ENCODE assay signal across 12 mouse cellular contexts in genomic region chr6:89324842-89325241, GRCm38 (mm10).
"Had no signal": no experiment of that assay in that cellular context is flagged by ENCODE, and none has a peak within 500 bp of the region (broad histone marks: within the 10 kb centered on the region; RNA-seq: fewer than 3 reads in every experiment).

No protein-coding gene starts in this region.

- H3K9ac ChIP-seq: limb, embryonic 12.5 days; neural tube, embryonic 15.5 days had no signal

- DNase-seq: kidney, adult 11 months; kidney, adult 9 months; kidney, postnatal 36 days; right cerebral cortex, adult 18-20 months; right cerebral cortex, postnatal 25 days; thymus, adult 2 months; thymus, postnatal 25 days had no signal

- H3K4me2 ChIP-seq: limb, embryonic 12.5 days; neural tube, embryonic 15.5 days had no signal

- H3K27ac ChIP-seq: kidney, postnatal 0 days; limb, embryonic 12.5 days; neural tube, embryonic 15.5 days had no signal

- H3K4me1 ChIP-seq: limb, embryonic 12.5 days; neural tube, embryonic 15.5 days had no signal

- H3K4me3 ChIP-seq: limb, embryonic 12.5 days; midbrain, embryonic 10.5 days; myocyte; neural tube, embryonic 15.5 days had no signal

- H3K27me3 ChIP-seq: limb, embryonic 12.5 days; neural tube, embryonic 15.5 days had no signal

- H3K9me3 ChIP-seq: limb, embryonic 12.5 days; midbrain, embryonic 10.5 days; neural tube, embryonic 15.5 days had no signal
